Mouse (Mus musculus): ENCODE results near the gene Hectd1. TPM values are rescaled to one million over a fixed set of nuclear protein-coding genes. Genes with fewer than 3 reads are reported as not detected.

The Hectd1 gene
- polyA plus RNA-seq (2015; fragmentation: Nextera tagmentation; extraction: Ambion mirVana): 35.9 and 39.8 TPM in 2 replicates

DNA sequence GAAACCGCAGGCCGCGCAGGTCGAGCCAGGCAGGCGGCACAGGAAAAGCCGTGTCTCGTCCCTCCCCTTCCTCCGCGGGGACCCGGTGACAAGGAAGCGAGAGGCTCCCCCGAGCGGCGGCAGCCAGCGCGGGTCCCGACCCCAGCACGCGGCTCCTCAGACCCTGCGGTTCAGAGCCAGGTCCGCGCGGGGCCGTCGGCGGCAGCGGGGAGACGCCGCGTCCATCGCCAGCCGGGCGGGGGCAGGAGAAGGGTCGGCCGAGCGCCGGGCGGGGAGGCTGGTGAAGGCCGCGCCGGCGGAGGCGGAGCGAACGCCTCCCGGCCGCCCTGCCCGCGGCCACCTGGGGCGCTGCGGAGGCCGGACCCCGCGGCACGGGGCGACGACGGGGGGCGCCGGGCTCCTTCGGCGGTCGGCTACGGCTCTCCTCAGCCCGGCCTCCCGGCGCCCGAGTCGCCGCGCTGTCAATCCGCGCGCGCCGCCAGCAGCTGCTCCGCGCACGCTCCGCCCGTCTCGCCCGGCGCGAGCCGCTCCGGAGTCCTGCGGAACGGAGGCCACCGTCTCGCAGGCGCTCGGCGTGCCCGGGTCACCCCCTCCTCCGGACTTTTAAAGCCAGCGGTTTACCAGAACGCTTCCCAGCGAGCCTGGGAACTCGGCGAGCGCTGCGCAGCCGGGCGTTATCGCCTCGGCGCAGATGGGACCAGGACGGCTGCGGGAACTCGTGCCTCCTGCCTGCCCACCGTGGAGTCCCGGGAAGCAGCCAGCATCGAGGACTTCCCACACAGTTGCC lies at the start of gene Hectd1:
Gene Hectd1, minus strand, starts transcription at position 247 of the 787 bp plus-strand sequence.
- Histone ChIP-seq H3K4me1 (replicated peaks) (peaks cover 28% of the 10 kb centered on the region), H3K36me3 (peaks cover 10% of the 10 kb centered on the region), H3K27me3 (no peaks in the 10 kb centered on the region), H3K9ac (peak within 1 kb of the TSS; percentile 99), H3K27ac (replicated peaks) (peak within 1 kb of the TSS; percentile 98), H3K9me3 (no peaks in the 10 kb centered on the region), H3K4me3 (peak within 1 kb of the TSS; percentile 96), H3K4me2 (peak within 1 kb of the TSS; percentile 71)
- ATAC-seq (ENCODE audit: low read depth): peak; percentile 95
- under 1% methylated on average over 95 of the region's 114 CpGs for WGBS

DNA sequence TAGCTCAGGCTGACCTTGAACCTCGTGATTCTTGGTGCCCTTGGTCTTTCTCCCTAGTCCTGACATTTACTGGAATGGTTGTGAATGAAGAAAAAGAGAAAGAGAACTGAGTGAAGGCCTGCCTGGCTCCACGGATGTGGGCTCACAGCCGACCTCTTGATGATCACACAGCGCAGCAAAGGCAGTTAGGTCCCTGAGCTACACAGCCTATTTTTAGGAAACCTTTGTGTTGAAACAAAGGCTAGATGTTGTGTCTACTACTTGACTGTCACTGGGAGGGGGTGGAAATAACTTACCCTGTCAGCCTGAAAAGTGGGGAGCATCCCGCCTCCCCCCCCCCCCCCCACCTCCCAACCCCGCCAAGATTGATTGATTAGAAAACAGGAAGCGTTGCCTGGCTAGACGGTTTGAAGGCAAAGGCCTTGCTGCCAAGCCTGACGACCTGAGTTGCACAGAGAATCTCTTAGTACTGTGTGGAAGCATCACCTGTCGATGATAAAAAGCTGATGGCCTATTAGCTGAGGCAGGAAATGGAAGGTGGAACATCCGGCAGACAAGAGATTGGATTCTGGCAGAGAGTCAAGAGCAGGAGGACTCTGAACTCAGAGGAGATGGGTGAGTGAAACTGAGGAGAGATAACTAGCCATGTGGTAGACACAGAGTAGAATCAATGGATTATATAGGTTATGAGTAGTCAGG lies 42.3 kb upstream of the Hectd1 start:
- H3K36me3 ChIP-seq: no peaks in the 10 kb centered on the region
- 36% methylated on average over 11 of the region's 11 CpGs for WGBS
- no peak overlapping the region for H3K27ac ChIP-seq (replicated peaks)
- no peak for ATAC-seq (ENCODE audit: low read depth)
- H3K9me3 ChIP-seq: no peaks in the 10 kb centered on the region
- H3K4me1 ChIP-seq (replicated peaks): no peaks in the 10 kb centered on the region
- no peak overlapping the region for H3K4me3 ChIP-seq
- H3K4me2 ChIP-seq: no peak overlapping the region
- H3K9ac ChIP-seq: no peak overlapping the region
- no peaks in the 10 kb centered on the region for H3K27me3 ChIP-seq

DNA sequence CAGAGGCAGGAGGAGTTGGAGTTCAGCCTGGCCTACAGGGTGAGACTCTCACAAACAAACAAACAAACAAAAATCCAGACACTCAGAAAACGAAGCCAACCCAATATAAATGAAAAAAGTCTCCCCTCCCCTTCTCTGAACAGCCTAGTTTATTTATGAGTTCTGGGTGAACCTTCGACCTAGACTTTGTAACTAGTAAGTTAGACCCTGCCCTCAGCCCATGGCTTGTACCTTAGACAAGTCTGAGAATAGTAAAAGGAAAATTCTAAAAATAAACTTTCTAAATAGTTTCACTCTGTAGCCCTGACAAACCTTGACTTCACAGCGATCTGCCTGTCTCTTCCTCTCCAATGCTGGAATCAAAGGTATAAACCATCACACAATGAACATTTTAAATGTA lies 40.2 kb upstream of the Hectd1 start:
- Histone ChIP-seq H3K4me3 (no peak overlapping the region), H3K27me3 (no peaks in the 10 kb centered on the region), H3K27ac (replicated peaks) (no peak overlapping the region), H3K9me3 (no peaks in the 10 kb centered on the region), H3K9ac (no peak overlapping the region), H3K4me2 (no peak overlapping the region), H3K4me1 (replicated peaks) (peaks cover 13% of the 10 kb centered on the region), H3K36me3 (no peaks in the 10 kb centered on the region)
- WGBS: 80% methylated on average over 3 of the region's 3 CpGs
- no peak for ATAC-seq (ENCODE audit: low read depth)

DNA sequence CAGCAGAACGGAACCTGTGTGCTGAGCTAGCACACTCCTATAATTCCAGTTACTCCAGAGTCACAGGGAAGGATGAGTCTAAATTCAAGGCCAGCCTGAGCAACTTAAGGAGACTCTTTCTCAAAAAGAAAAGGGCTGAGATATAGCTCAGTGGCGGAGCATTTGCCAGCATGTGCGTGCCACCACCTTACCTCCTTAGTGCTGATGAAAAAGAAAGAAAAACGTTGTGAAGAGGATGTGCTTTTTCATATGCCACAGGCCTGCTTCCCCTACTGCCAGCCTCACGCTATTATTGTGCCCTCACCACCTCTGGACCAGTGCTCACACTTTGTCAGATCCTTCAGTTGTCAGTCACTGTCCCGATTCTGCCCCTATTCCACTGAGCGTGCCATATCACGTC lies 37.7 kb upstream of the Hectd1 start:
- Histone ChIP-seq H3K9me3 (no peaks in the 10 kb centered on the region), H3K4me2 (no peak overlapping the region), H3K27me3 (no peaks in the 10 kb centered on the region), H3K4me1 (replicated peaks) (peaks cover 13% of the 10 kb centered on the region), H3K9ac (no peak overlapping the region), H3K36me3 (no peaks in the 10 kb centered on the region), H3K4me3 (no peak overlapping the region), H3K27ac (replicated peaks) (no peak overlapping the region)
- WGBS: 74% methylated on average over 8 of the region's 8 CpGs
- no peak for ATAC-seq (ENCODE audit: low read depth)

DNA sequence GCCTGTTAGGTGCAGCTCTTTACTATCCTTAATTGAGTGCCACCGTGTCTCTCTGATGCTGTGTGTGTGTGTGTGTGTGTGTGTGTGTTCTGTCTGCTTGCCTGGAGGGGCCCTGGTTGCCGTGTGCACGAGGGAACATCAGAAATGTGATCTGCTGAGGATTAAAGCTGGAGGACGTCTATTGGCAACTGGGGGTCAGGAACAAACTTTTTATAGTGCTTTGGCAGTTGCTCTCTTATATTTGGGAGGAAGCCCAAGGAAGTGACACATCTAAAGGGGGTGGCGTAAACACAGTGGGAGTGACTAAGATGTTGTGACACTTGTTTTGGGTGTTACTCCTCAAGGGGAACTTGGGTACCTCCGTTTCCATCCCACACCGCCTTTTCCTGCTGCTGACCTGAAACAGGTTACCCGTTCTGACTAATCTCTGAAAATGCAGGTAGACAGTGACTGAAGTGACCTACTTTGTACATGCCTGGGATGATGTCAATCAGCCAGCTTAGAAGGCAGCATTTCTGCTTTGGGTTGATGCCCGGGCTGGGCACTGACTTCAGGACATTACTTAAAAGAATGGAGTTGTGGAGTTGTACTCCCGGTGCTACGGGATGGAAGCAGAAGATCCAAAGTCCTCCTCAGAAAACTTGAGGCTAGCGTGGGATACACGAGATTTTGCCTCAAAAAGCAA lies 37.0 kb upstream of the Hectd1 start:
- no peaks in the 10 kb centered on the region for H3K36me3 ChIP-seq
- 70% methylated on average over 13 of the region's 13 CpGs for WGBS
- no peak overlapping the region for H3K4me3 ChIP-seq
- H3K9me3 ChIP-seq: no peaks in the 10 kb centered on the region
- no peak; the same call in 1 of the 2 replicates for ATAC-seq (ENCODE audit: low read depth)
- 0 out of 2 replicates have a peak overlapping the region, but pooled peaks have one; percentile 42 for H3K27ac ChIP-seq (replicated peaks)
- H3K4me2 ChIP-seq: no peak overlapping the region
- no peak overlapping the region for H3K9ac ChIP-seq
- no peaks in the 10 kb centered on the region for H3K27me3 ChIP-seq
- H3K4me1 ChIP-seq (replicated peaks): peaks cover 13% of the 10 kb centered on the region

DNA sequence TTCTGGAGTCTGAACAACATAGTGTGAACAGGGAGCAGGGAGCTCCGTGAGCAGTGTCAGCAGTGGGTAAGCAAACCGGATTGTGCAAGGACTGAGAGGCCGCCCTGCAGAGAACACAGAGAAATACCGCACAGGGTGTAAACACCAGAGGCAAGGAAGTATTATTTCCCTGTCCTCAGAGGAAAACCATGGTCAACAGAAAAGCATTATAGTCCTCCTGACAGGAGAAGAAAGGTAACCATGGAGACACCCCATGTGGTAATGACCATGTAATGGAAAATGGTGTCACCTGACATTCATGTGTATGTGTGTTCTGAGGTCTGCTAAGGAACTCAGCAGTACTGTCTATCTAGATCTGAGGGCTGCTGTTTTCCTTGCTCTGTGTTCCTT lies 36.4 kb upstream of the Hectd1 start:
- H3K36me3 ChIP-seq: no peaks in the 10 kb centered on the region
- 23% methylated on average over 4 of the region's 4 CpGs for WGBS
- H3K9ac ChIP-seq: no peak overlapping the region
- no peak overlapping the region; the same call in 1 of the 2 replicates for H3K4me2 ChIP-seq
- no peaks in the 10 kb centered on the region for H3K27me3 ChIP-seq
- H3K4me3 ChIP-seq: no peak overlapping the region
- H3K27ac ChIP-seq (replicated peaks): 0 out of 2 replicates have a peak overlapping the region, but pooled peaks have one; percentile 42
- H3K4me1 ChIP-seq (replicated peaks): peaks cover 13% of the 10 kb centered on the region
- ATAC-seq (ENCODE audit: low read depth): peak; percentile 78
- no peaks in the 10 kb centered on the region for H3K9me3 ChIP-seq

DNA sequence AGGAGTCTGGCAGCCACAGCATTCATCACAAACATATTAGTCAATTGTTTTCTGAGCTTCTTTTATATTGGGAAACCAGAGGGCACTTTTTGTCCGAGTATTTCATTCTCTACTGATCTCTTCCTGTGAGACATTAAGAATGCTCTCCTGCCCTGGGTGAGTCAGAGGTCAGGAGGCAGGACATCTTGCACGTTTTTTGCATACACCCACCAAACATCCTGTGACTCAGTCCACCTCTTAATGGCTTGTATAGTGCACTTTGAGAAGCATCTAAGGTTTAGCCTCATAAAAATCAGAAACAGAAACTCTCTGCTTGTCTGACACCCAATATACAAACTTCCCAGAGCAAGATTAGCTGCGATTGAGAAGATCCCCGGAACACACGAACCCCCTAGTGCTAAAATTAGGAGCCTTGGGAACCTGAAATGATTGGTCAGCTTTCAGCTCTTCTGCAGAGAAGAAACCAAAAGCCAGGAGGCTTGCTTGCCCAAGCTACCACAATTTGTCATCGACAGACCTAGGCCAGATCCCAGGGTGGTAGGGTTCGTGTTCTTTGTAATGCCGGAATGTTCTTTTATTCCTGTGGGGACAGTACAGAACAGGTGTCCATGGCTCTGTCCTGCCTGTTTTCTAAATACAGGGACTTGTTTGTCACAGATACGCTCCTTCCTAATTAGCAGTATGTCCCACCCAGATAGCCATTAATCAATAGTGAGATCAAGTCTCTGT lies 35.9 kb upstream of the Hectd1 start:
- H3K4me2 ChIP-seq: no peak overlapping the region; the same call in 1 of the 2 replicates
- 45% methylated on average over 9 of the region's 9 CpGs for WGBS
- ATAC-seq (ENCODE audit: low read depth): peak; percentile 59
- H3K27ac ChIP-seq (replicated peaks): no peak overlapping the region
- no peak overlapping the region for H3K4me3 ChIP-seq
- H3K9me3 ChIP-seq: no peaks in the 10 kb centered on the region
- H3K36me3 ChIP-seq: no peaks in the 10 kb centered on the region
- H3K4me1 ChIP-seq (replicated peaks): peaks cover 13% of the 10 kb centered on the region
- no peaks in the 10 kb centered on the region for H3K27me3 ChIP-seq
- H3K9ac ChIP-seq: no peak overlapping the region

DNA sequence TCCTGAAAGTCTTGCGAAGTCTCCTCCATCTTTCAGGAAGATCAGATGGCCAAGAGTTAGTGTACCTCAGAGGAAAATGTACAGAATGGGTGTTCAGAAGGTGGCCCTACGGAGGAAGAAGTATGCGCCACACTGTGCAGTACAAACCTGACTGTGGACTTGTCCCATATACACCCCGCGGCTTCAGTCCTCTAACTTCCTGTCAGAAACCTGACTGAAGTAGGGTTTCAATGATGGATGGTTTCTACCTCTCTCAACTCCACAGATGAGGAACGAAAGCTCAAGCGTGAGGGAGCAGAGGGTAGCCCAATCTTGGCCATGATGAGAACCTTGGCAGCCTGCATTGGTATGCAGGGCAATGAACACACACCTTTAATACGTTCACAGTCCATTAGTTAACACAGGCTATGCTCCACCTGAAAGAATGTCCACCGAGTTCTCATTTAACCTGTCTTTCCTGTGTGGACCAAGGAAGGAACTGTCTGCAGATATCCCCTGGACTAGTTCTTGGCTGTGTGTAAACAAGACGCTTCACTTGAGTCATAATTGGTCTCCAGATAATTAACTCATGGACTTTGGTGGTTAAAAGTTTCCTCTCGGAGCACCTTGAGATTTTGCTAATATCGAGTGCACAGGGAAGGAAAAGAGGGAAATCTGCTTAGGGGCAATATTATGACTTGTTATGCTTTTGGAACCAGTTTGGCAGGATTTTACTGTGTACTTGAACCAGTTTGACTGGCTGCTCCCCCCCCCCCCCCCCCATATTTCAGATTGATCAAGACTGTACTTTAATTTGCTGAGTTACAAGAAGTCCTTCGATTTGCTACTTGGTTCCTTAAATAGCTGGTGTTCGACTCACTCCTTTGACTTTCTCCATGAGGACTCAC lies 34.0 kb upstream of the Hectd1 start:
- no peak for ATAC-seq (ENCODE audit: low read depth)
- H3K9ac ChIP-seq: no peak overlapping the region
- H3K27ac ChIP-seq (replicated peaks): no peak overlapping the region
- H3K27me3 ChIP-seq: no peaks in the 10 kb centered on the region
- WGBS: 92% methylated on average over 14 of the region's 14 CpGs
- no peaks in the 10 kb centered on the region for H3K9me3 ChIP-seq
- no peak overlapping the region for H3K4me2 ChIP-seq
- H3K36me3 ChIP-seq: no peaks in the 10 kb centered on the region
- no peak overlapping the region for H3K4me3 ChIP-seq
- peaks cover 13% of the 10 kb centered on the region for H3K4me1 ChIP-seq (replicated peaks)

DNA sequence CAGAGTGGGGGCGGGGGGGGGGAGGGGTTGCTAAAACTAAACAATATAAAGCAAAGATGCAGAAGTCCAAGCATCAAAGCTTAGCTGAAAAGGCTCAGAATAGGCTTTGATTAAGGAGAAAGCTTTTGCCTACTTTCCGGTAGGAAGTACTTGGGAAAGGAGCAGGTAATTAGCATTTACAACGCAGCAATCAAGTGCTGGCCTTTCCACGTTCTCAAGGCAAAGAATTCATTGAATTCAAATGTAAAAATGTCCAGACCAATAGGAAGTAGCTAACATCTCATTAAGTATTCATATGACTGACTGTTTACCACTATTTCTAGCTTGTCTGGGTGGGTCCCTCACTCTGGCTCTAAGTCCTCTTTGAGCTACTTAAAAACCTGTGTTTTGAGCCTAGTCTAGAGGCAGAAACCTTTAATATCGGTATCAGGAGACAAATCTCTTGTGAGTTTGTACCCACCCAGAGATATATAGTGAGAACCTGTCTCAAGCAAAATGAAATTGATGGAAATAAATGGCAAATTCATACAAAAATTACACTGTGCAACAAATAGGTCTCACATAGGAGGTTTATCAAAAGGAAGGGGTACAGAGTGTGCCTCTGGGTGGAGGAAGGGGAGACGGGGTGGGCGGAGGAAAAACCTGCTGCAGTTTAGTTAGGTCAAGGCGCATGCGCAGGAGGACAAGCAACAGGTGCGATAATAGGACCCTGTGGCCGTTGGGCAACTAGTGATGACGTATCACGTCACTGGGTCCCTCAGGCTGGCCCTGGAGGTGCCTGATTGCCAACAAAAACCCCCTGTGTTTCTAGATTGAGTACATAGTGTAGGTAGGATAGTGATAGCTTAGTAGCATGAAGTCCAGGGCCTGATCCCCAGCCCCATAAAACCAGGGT lies 29.0 kb upstream of the Hectd1 start:
- Histone ChIP-seq H3K4me3 (no peak overlapping the region), H3K27ac (replicated peaks) (no peak overlapping the region), H3K4me2 (no peak overlapping the region), H3K36me3 (no peaks in the 10 kb centered on the region), H3K9me3 (no peaks in the 10 kb centered on the region), H3K4me1 (replicated peaks) (no peaks in the 10 kb centered on the region), H3K9ac (no peak overlapping the region), H3K27me3 (no peaks in the 10 kb centered on the region)
- 63% methylated on average over 13 of the region's 13 CpGs for WGBS
- no peak for ATAC-seq (ENCODE audit: low read depth)

DNA sequence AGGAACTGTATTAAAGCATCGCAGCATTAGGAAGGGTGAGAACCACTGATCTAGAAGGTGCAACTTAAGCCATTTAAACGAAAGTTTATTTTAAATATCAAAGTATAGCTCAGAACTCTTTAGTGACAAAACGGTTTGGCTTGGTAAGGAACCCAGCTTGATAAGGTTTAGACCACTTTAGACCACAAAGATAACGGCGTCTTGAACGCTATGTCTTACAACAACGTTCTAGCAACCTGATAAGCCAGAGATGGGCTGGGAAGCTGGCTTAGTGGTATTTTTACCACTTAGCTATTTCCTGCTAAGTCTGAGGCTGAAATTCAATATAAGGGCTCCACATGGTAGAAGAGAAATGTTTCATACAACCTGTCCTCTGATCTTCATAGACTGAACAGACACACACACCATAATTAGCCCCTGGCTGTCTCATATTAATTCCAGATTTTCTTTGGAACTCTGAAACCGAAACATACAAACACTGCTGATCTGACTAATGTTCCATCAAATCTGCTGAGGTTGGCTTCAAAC lies 27.5 kb upstream of the Hectd1 start:
- ATAC-seq (ENCODE audit: low read depth): no peak
- no peak overlapping the region for H3K4me2 ChIP-seq
- no peaks in the 10 kb centered on the region for H3K4me1 ChIP-seq (replicated peaks)
- no peak overlapping the region for H3K4me3 ChIP-seq
- H3K9me3 ChIP-seq: no peaks in the 10 kb centered on the region
- H3K27ac ChIP-seq (replicated peaks): no peak overlapping the region
- H3K27me3 ChIP-seq: no peaks in the 10 kb centered on the region
- WGBS: 91% methylated on average over 8 of the region's 8 CpGs
- no peak overlapping the region for H3K9ac ChIP-seq
- H3K36me3 ChIP-seq: no peaks in the 10 kb centered on the region

Measured in neural tube, embryonic 13.5 days (tissue).